Mouse (Mus musculus): ENCODE measurements around the gene Krt28. TPM values are rescaled to one million over a fixed set of nuclear protein-coding genes. Genes with fewer than 3 reads are reported as not detected.

Gene Krt28
- polyA plus RNA-seq, 1 experiment from 2014 or later = not detected

DNA sequence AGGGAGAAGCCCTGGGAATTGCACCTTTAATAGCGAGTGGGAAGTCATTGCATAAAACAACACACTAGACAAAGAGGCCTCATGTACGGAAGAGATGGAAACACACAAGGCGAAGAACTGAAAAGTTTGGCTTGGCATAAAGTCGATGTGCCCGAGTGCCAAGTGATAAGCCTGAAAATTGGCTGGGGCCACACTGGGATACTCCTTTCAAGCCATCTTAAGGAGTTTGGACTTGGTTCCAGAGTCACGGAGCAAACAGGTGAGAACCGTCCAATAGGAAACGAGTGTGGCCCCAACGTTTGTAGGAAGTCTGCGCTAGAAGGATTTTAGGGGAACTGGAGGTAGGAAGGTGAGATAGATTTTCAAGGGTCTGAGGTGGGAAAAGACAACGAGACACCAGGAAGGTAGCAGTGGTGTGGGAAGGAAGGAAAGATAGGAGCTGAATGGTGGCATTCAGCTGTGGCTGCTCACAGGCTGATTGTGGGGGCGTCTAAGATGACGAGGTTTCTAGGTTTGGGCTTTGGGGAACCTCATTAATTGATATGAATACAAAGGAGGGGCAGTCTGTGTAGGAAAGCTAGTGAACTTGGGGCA is 25.4 kb upstream of the Krt28 start:
- no peaks in the 10 kb centered on the region for H3K27me3 ChIP-seq (ENCODE audit: control insufficient read depth, insufficient read depth, low read length)
- no peaks in the 10 kb centered on the region for H3K36me3 ChIP-seq (ENCODE audit: control insufficient read depth, insufficient read depth, low read length)
- H3K4me2 ChIP-seq (replicated peaks; ENCODE audit: low read depth, low read length) = no peak overlapping the region
- H3K4me1 ChIP-seq (ENCODE audit: control insufficient read depth, insufficient read depth, low read length) = no peaks in the 10 kb centered on the region
- no peak overlapping the region for H3K27ac ChIP-seq (ENCODE audit: low read length)
- WGBS = 87% methylated on average over 13 of the region's 13 CpGs
- no peak for ATAC-seq (ENCODE audit: insufficient number of reproducible peaks, insufficient read depth, low FRiP score, low read depth)
- H3K9ac ChIP-seq (replicated peaks; ENCODE audit: low read depth, low read length) = no peak overlapping the region
- H3K9me3 ChIP-seq (ENCODE audit: control insufficient read depth, low read depth, low read length) = no peaks in the 10 kb centered on the region
- H3K4me3 ChIP-seq (ENCODE audit: low read depth, low read length) = no peak overlapping the region

DNA sequence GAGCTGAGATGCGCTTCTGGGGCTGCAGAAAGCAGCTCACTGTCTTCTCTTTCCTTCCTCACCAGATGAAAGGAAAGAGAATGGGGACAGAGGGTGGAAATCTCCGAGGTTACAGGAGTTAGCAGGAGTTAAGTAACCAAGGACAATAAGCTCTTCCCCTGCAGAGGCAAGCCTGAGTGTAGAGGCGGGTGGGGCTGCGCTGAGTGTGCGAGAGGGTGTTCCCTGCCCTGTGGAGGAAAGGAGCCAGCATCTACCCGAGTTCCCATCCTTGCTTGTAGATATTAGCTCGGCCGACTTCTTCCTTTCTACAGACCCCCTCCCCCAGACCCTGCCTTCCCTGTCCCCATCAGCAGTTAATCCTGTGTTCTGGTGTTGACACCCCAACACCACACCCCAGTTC is 24.1 kb upstream of the Krt28 start:
- Histone ChIP-seq H3K27me3 (ENCODE audit: control insufficient read depth, insufficient read depth, low read length) (no peaks in the 10 kb centered on the region), H3K9ac (replicated peaks; ENCODE audit: low read depth, low read length) (no peak overlapping the region), H3K4me1 (ENCODE audit: control insufficient read depth, insufficient read depth, low read length) (no peaks in the 10 kb centered on the region), H3K4me2 (replicated peaks; ENCODE audit: low read depth, low read length) (no peak overlapping the region), H3K9me3 (ENCODE audit: control insufficient read depth, low read depth, low read length) (no peaks in the 10 kb centered on the region), H3K27ac (ENCODE audit: low read length) (no peak overlapping the region), H3K36me3 (ENCODE audit: control insufficient read depth, insufficient read depth, low read length) (no peaks in the 10 kb centered on the region), H3K4me3 (ENCODE audit: low read depth, low read length) (no peak overlapping the region)
- ATAC-seq (ENCODE audit: insufficient number of reproducible peaks, insufficient read depth, low FRiP score, low read depth) = no peak
- 64% methylated on average over 8 of the region's 8 CpGs for WGBS

DNA sequence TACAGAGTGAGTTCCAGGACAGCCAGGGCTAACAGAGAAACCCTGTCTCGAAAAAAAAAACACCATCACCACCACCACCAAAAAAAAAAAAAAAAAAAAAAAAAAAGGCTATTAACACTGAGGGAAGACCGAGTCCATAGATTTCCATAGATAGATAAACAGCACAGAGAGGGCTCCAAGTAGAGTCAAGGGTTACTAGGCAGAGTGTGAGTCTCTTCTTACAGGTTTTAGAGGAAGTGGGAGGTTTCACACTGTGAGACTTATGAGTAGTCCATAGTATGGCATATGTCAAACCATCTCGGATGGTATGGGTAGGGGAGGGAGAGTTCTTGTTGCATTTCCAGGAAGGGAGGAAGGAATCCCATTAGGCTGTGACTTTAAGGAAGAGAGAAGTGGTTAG is 23.4 kb upstream of the Krt28 start:
- no peak overlapping the region for H3K4me2 ChIP-seq (replicated peaks; ENCODE audit: low read depth, low read length)
- no peaks in the 10 kb centered on the region for H3K36me3 ChIP-seq (ENCODE audit: control insufficient read depth, insufficient read depth, low read length)
- WGBS = 69% methylated on average over 3 of the region's 3 CpGs
- ATAC-seq (ENCODE audit: insufficient number of reproducible peaks, insufficient read depth, low FRiP score, low read depth) = no peak
- no peak overlapping the region for H3K4me3 ChIP-seq (ENCODE audit: low read depth, low read length)
- H3K4me1 ChIP-seq (ENCODE audit: control insufficient read depth, insufficient read depth, low read length) = no peaks in the 10 kb centered on the region
- H3K27me3 ChIP-seq (ENCODE audit: control insufficient read depth, insufficient read depth, low read length) = no peaks in the 10 kb centered on the region
- H3K9me3 ChIP-seq (ENCODE audit: control insufficient read depth, low read depth, low read length) = no peaks in the 10 kb centered on the region
- H3K9ac ChIP-seq (replicated peaks; ENCODE audit: low read depth, low read length) = no peak overlapping the region
- no peak overlapping the region for H3K27ac ChIP-seq (ENCODE audit: low read length)

DNA sequence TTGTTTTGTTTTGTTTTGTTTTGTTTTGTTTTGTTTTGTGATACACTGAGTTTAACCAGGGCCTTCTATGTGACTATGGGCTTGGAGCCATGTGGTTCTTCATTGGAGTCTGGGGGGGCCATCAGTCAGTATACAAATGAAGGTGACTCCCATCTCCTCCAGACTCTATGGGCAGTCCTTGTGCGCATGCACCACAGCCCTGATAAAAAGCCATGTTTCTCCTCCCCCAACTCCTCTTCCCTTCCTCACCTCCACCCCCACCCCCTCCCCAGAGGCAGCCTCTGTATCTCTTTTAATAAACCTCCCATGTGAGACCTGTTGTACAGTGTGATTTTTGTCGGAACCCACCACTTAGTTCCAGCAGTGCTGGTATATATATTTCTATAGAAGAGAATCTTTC is 22.0 kb upstream of the Krt28 start:
- H3K27me3 ChIP-seq (ENCODE audit: control insufficient read depth, insufficient read depth, low read length) = no peaks in the 10 kb centered on the region
- H3K9me3 ChIP-seq (ENCODE audit: control insufficient read depth, low read depth, low read length) = no peaks in the 10 kb centered on the region
- ATAC-seq (ENCODE audit: insufficient number of reproducible peaks, insufficient read depth, low FRiP score, low read depth) = no peak
- no peaks in the 10 kb centered on the region for H3K4me1 ChIP-seq (ENCODE audit: control insufficient read depth, insufficient read depth, low read length)
- WGBS = 90% methylated on average over 2 of the region's 2 CpGs
- no peak overlapping the region for H3K9ac ChIP-seq (replicated peaks; ENCODE audit: low read depth, low read length)
- H3K27ac ChIP-seq (ENCODE audit: low read length) = no peak overlapping the region
- H3K4me2 ChIP-seq (replicated peaks; ENCODE audit: low read depth, low read length) = no peak overlapping the region
- no peaks in the 10 kb centered on the region for H3K36me3 ChIP-seq (ENCODE audit: control insufficient read depth, insufficient read depth, low read length)
- H3K4me3 ChIP-seq (ENCODE audit: low read depth, low read length) = no peak overlapping the region

DNA sequence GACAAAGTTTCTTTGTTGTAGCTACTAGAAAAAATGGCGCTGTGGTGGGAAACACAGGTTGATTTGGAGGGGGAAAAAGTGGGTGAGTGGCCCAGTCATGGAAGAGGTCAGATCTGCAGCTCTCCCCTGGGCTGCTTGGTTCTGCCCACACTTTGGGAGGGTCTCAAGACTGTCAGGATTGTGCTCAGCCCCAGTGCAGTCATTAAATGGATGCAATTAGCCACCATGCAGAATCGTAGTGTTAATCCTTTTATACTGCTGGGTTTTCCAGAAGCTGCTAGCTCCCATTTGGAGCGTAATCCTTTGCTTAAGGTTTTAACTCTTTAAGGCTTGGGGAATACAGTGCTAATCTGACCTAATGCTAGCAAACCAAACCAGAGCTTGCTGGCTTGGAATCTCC is 21.3 kb upstream of the Krt28 start:
- H3K4me1 ChIP-seq (ENCODE audit: control insufficient read depth, insufficient read depth, low read length) = no peaks in the 10 kb centered on the region
- H3K36me3 ChIP-seq (ENCODE audit: control insufficient read depth, insufficient read depth, low read length) = no peaks in the 10 kb centered on the region

DNA sequence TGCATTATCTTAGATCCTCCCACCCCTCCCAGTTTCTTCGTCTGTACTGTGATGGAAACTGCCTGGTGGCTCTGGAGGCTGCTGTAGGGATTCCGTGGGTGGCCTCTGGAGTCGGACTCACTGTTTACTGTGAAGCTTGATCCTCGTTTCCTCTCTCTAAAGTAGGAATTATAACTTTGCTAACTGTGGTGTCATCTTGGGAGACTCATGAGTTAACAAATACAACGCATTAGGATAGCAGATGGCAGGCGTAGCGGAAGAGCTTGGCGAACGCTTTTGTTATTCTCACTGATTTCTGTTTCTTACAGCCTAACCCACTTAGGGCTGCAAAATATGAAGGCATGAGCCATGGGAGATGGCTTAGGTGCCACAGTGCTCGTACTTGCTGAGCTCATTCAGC is 17.8 kb upstream of the Krt28 start:
- H3K27ac ChIP-seq (ENCODE audit: low read length) = peak overlapping the region; percentile 28; the same call in 1 of the 2 replicates
- no peak overlapping the region for H3K4me2 ChIP-seq (replicated peaks; ENCODE audit: low read depth, low read length)
- 60% methylated on average over 10 of the region's 10 CpGs for WGBS
- H3K4me3 ChIP-seq (ENCODE audit: low read depth, low read length) = no peak overlapping the region
- H3K9me3 ChIP-seq (ENCODE audit: control insufficient read depth, low read depth, low read length) = no peaks in the 10 kb centered on the region
- H3K27me3 ChIP-seq (ENCODE audit: control insufficient read depth, insufficient read depth, low read length) = no peaks in the 10 kb centered on the region
- H3K4me1 ChIP-seq (ENCODE audit: control insufficient read depth, insufficient read depth, low read length) = no peaks in the 10 kb centered on the region
- H3K36me3 ChIP-seq (ENCODE audit: control insufficient read depth, insufficient read depth, low read length) = no peaks in the 10 kb centered on the region
- no peak overlapping the region for H3K9ac ChIP-seq (replicated peaks; ENCODE audit: low read depth, low read length)
- 0 out of 2 replicates have a peak, but pooled peaks have one; percentile 37 for ATAC-seq (ENCODE audit: insufficient number of reproducible peaks, insufficient read depth, low FRiP score, low read depth)

More for the DNA sequence above, 21.3 kb upstream of the Krt28 start:
- no peak overlapping the region for H3K9ac ChIP-seq (replicated peaks; ENCODE audit: low read depth, low read length)
- H3K9me3 ChIP-seq (ENCODE audit: control insufficient read depth, low read depth, low read length) = no peaks in the 10 kb centered on the region
- H3K4me2 ChIP-seq (replicated peaks; ENCODE audit: low read depth, low read length) = no peak overlapping the region
- ATAC-seq (ENCODE audit: insufficient number of reproducible peaks, insufficient read depth, low FRiP score, low read depth) = no peak
- H3K4me3 ChIP-seq (ENCODE audit: low read depth, low read length) = no peak overlapping the region
- no peaks in the 10 kb centered on the region for H3K27me3 ChIP-seq (ENCODE audit: control insufficient read depth, insufficient read depth, low read length)
- WGBS = 53% methylated on average over 3 of the region's 3 CpGs
- H3K27ac ChIP-seq (ENCODE audit: low read length) = no peak overlapping the region

DNA sequence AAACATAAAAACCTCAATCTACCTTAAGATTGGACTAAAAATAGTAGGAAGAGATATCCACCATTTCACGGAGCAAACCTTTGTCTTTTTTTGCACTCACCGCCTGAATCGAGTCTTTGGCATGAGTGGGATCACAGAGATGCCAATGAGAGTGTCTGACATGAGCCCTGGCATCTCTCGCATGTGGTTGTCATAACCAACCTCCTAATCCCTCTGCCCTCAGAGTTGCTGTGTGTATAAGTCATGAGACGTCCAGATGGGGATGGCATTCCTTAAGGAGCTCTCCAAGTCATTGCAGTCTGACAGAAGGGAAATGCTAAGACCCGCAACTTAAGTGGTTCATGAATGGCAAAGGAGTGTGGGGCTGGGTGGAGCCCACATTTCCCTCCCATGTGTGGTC is 16.7 kb upstream of the Krt28 start:
- Histone ChIP-seq H3K27me3 (ENCODE audit: control insufficient read depth, insufficient read depth, low read length) (no peaks in the 10 kb centered on the region), H3K4me1 (ENCODE audit: control insufficient read depth, insufficient read depth, low read length) (0 out of 2 replicates have a peak, but pooled peaks cover 5% of the 10 kb centered on the region), H3K9ac (replicated peaks; ENCODE audit: low read depth, low read length) (no peak overlapping the region), H3K27ac (ENCODE audit: low read length) (no peak overlapping the region), H3K36me3 (ENCODE audit: control insufficient read depth, insufficient read depth, low read length) (no peaks in the 10 kb centered on the region), H3K4me2 (replicated peaks; ENCODE audit: low read depth, low read length) (no peak overlapping the region), H3K4me3 (ENCODE audit: low read depth, low read length) (no peak overlapping the region), H3K9me3 (ENCODE audit: control insufficient read depth, low read depth, low read length) (no peaks in the 10 kb centered on the region)
- ATAC-seq (ENCODE audit: insufficient number of reproducible peaks, insufficient read depth, low FRiP score, low read depth) = no peak
- 81% methylated on average over 6 of the region's 6 CpGs for WGBS

DNA sequence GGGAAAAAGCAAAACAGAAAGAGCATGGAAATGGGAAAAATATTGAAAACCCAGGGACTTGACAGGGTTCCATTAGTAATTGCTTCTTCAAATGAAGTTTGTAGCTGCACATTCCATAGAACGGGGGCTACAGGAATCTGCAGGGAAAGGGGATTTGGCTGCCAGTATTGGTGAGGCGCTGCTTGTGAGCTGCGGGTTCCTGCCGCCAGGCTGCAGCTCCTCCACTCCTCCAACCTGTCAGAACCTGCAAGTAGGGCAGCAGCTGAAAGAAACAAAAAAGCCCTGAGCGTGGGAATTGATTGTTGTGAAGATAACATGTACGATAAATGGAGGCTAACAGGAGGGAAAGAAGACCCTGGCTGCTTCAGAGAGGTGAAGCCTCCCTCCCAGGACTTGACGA is 16.2 kb upstream of the Krt28 start:
- Histone ChIP-seq H3K9ac (replicated peaks; ENCODE audit: low read depth, low read length) (no peak overlapping the region), H3K9me3 (ENCODE audit: control insufficient read depth, low read depth, low read length) (no peaks in the 10 kb centered on the region), H3K4me3 (ENCODE audit: low read depth, low read length) (no peak overlapping the region), H3K4me1 (ENCODE audit: control insufficient read depth, insufficient read depth, low read length) (0 out of 2 replicates have a peak, but pooled peaks cover 5% of the 10 kb centered on the region), H3K27ac (ENCODE audit: low read length) (no peak overlapping the region), H3K27me3 (ENCODE audit: control insufficient read depth, insufficient read depth, low read length) (no peaks in the 10 kb centered on the region), H3K4me2 (replicated peaks; ENCODE audit: low read depth, low read length) (no peak overlapping the region), H3K36me3 (ENCODE audit: control insufficient read depth, insufficient read depth, low read length) (no peaks in the 10 kb centered on the region)
- ATAC-seq (ENCODE audit: insufficient number of reproducible peaks, insufficient read depth, low FRiP score, low read depth) = no peak
- WGBS = 60% methylated on average over 7 of the region's 7 CpGs

DNA sequence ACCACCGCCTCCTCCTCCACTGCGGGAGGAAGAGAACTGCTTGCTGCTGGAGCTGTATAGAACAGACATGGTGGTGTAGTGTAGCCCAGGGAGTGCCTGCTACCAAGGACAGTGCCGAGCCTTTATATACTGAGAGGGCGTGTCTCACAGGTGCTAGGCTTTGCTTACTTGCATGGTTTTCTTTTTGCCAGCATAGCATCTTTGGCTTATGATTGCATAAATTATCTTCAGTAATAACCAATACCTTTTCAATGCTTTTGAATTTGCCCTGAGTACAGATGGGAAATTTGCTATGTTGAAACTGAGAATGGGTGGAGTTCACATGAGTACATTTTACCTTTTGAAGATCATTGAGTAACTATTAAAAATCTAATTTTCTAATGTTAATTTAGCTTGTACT is 14.6 kb upstream of the Krt28 start, which contains the start of gene Krt10:
Gene Krt10, minus strand, starts transcription at position 101 of the 400 bp plus-strand sequence.
- 84% methylated on average over 4 of the region's 4 CpGs for WGBS
- no peak for ATAC-seq (ENCODE audit: insufficient number of reproducible peaks, insufficient read depth, low FRiP score, low read depth)

More for the DNA sequence above, 14.6 kb upstream of the Krt28 start, which contains the start of gene Krt10:
- no peaks in the 10 kb centered on the region for H3K27me3 ChIP-seq (ENCODE audit: control insufficient read depth, insufficient read depth, low read length)
- no peaks in the 10 kb centered on the region for H3K9me3 ChIP-seq (ENCODE audit: control insufficient read depth, low read depth, low read length)
- no peak within 1 kb of the TSS for H3K27ac ChIP-seq (ENCODE audit: low read length)
- no peak within 1 kb of the TSS for H3K4me2 ChIP-seq (replicated peaks; ENCODE audit: low read depth, low read length)
- no peak within 1 kb of the TSS for H3K9ac ChIP-seq (replicated peaks; ENCODE audit: low read depth, low read length)
- no peak within 1 kb of the TSS for H3K4me3 ChIP-seq (ENCODE audit: low read depth, low read length)
- H3K36me3 ChIP-seq (ENCODE audit: control insufficient read depth, insufficient read depth, low read length) = no peaks in the 10 kb centered on the region
- H3K4me1 ChIP-seq (ENCODE audit: control insufficient read depth, insufficient read depth, low read length) = 0 out of 2 replicates have a peak, but pooled peaks cover 5% of the 10 kb centered on the region
